Mouse (Mus musculus): ENCODE results near the gene Vmn1r103. TPM values are rescaled to one million over a fixed set of nuclear protein-coding genes. Genes with fewer than 3 reads are reported as not detected.
"Not testable (repeated sequence)": the region's sequence is repeated elsewhere in the genome, so short reads cannot be mapped to it uniquely, and the experiment has no call there.

The Vmn1r103 gene
- not detected in 2 replicates for total RNA-seq (2017)

GRCm38 (mm10) chr7:20510434-20510833, at the start of gene Vmn1r103:
TSS of gene Vmn1r103 (minus strand) at chr7:20510534.
- ATAC-seq (ENCODE audit: extremely low read depth, insufficient number of reproducible peaks, low FRiP score, poor library complexity, severe bottlenecking) = not testable (repeated sequence)

- not testable (repeated sequence) for ATAC-seq (ENCODE audit: extremely low read depth, insufficient number of reproducible peaks, low FRiP score, poor library complexity, severe bottlenecking)
Measured at GRCm38 (mm10) chr7:20545657-20546056, 35.3 kb upstream of the Vmn1r103 start, which contains the start of gene Gm5726. TSS of gene Gm5726 (minus strand) at chr7:20545757.

- not testable (repeated sequence) for ATAC-seq (ENCODE audit: extremely low read depth, insufficient number of reproducible peaks, low FRiP score, poor library complexity, severe bottlenecking)
Measured at GRCm38 (mm10) chr7:20533537-20533936, 23.2 kb upstream of the Vmn1r103 start, which contains the start of gene Vmn1r104. TSS of gene Vmn1r104 (plus strand) at chr7:20533837.

- not testable (repeated sequence) for ATAC-seq (ENCODE audit: extremely low read depth, insufficient number of reproducible peaks, low FRiP score, poor library complexity, severe bottlenecking)
Measured at GRCm38 (mm10) chr7:20474825-20475224, 35.5 kb downstream of the Vmn1r103 start, which contains the start of gene Gm10670. TSS of gene Gm10670 (minus strand) at chr7:20474925.

Other genes starting within 250 kb of the Vmn1r103 start
- gene Gm5890, start 247.7 kb downstream of the Vmn1r103 start, total RNA-seq (2017) = not detected in 2 replicates
- not detected in 2 replicates for gene Gm4133, start 176.5 kb downstream of the Vmn1r103 start, total RNA-seq (2017)
- not detected in 2 replicates for gene Gm5728, start 135.1 kb downstream of the Vmn1r103 start, total RNA-seq (2017)
- not detected in 2 replicates for gene Vmn1r100, start 92.6 kb downstream of the Vmn1r103 start, total RNA-seq (2017)
- not detected in 2 replicates for gene Vmn1r101, start 67.9 kb downstream of the Vmn1r103 start, total RNA-seq (2017)
- not detected in 2 replicates for gene Gm10670, start 35.6 kb downstream of the Vmn1r103 start, total RNA-seq (2017)
- not detected in 2 replicates for gene Vmn1r104, start 23.3 kb upstream of the Vmn1r103 start, total RNA-seq (2017)
- gene Gm5726, start 35.2 kb upstream of the Vmn1r103 start, total RNA-seq (2017) = not detected in 2 replicates
- gene Gm4141, start 65.7 kb upstream of the Vmn1r103 start, total RNA-seq (2017) = not detected in 2 replicates
- gene Gm4513, start 88.5 kb upstream of the Vmn1r103 start, total RNA-seq (2017) = not detected in 2 replicates
- gene Vmn1r107, start 158.4 kb upstream of the Vmn1r103 start, total RNA-seq (2017) = not detected in 2 replicates
- gene Vmn1r111, start 192.7 kb upstream of the Vmn1r103 start, total RNA-seq (2017) = not detected in 2 replicates
- not detected in 2 replicates for gene Gm10668, start 220.1 kb upstream of the Vmn1r103 start, total RNA-seq (2017)

All from neutrophil, adult 5-6 weeks (primary cell).